Mouse (Mus musculus) T-helper 17 cell (primary cell): ENCODE data around the gene Gm20388.

Experiments used
- in situ Hi-C, 2 experiments: fragments of 300-600 bp; cut with MboI, MseI; formaldehyde crosslinking; loops; 1 replicate in 1 of 2; 2 replicates in 1 of 2; pipeline ENCODE4 v1.15.1; 2025; ENCODE audit warnings: high pct_unique_total_duplicates in 2 of 2

Gene Gm20388

DNA sequence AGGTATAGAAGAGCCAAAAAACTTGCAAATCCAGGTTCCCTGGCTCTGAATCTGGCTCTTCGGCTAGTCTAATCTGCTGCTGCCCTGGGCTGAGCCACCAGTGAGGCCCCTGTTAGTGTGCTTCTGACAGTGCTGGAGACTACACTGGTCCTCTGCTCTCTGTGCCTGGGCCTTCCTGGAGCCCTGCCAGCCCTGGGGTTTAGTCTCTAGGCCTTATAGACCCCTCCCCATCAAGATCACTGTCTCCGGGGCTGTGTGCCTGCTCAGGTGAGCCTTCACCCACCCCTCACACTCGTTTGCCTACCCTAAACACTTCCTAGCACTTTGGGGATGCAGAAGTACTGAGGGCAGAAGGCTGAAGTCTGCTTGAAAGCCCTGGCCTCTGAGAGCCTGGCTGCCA lies 208.8 kb downstream of the Gm20388 start:
- in situ Hi-C loops: no loop called here

DNA sequence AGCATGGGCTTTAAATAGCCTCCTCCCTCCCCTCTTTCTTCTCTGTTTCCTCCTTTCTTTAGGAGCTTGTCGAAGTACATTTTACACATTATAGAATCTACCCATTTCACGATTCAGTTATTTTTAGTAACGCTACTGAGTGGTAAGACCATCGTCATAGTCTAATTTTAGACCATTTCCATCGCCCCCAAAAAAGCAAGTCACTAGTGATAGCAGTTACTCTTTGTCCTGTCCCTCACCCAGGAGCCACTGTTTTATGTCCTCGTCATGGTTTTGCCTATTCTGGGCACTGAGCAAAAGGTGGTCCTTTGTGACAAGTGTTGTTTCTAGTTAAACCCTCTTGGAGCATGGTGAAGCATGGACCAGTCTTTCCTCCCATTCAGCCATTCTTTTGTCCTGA lies 209.3 kb downstream of the Gm20388 start:
- in situ Hi-C loops: no loop called here

DNA sequence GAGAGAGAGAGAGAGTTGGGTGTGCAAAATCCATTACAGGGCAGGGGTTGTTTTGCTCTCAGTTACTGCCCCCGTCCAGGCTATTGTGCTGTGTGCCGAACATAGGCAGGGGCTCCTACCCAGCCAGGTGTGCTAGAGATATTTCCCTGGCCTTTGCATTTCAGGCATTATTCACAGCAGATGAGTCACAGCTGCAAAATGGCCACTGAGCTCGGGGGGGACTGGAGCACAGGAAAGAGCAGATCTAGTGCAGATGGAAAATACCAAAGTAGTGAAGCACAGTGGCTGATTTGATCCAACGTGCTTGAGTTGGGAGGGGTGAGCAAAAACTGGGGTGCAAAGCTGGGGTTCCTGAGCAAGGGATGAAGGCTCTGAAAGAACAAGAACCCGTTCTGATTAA lies 210.3 kb downstream of the Gm20388 start:
- in situ Hi-C loops: no loop called here

DNA sequence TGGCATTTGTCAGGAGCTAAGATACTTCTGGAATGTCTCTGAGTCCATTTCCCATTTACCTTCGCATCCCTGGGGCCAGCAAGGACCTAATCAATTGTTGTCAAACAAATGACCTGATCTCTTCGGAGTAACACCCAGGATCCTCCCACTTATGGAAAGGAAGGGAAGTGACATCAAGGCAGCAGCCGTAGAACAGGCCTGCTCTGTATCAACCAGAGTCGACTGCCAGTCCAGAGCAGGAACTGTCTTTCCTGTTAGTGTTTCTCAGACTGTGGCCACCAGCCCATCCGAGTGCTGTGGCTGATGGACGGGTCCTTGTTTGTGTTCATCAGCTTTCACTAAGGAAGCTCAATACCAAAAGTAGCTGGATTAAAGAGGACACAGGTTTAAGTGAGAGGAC lies 213.6 kb downstream of the Gm20388 start:
- in situ Hi-C loops: no loop called here

DNA sequence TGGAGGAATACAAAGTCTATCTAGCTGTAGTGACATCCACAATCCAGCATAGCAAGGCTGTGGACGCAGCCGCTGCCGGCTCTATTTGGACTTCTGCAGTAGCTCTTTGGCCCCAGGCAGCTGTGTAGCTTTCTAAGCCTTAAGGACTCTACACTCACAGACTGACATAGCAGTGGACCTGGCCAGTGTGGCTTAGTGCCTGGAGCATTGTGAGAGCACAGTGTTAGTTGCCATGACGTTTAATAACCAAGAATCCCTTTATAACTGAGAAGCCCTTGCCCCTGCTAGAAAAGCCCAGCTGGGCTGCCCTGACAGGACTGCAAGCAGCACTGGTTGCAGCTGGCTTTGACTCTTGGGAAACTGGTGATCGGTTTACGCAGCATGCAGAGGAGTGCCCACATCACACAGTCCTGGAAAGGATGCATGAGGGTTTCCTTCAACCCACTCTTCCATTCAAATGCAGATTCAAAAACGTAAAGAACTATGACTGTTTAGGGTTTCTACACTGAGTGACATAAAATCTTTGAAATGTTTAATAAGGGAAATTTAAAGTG lies 214.3 kb downstream of the Gm20388 start:
- in situ Hi-C loops: no loop called here

DNA sequence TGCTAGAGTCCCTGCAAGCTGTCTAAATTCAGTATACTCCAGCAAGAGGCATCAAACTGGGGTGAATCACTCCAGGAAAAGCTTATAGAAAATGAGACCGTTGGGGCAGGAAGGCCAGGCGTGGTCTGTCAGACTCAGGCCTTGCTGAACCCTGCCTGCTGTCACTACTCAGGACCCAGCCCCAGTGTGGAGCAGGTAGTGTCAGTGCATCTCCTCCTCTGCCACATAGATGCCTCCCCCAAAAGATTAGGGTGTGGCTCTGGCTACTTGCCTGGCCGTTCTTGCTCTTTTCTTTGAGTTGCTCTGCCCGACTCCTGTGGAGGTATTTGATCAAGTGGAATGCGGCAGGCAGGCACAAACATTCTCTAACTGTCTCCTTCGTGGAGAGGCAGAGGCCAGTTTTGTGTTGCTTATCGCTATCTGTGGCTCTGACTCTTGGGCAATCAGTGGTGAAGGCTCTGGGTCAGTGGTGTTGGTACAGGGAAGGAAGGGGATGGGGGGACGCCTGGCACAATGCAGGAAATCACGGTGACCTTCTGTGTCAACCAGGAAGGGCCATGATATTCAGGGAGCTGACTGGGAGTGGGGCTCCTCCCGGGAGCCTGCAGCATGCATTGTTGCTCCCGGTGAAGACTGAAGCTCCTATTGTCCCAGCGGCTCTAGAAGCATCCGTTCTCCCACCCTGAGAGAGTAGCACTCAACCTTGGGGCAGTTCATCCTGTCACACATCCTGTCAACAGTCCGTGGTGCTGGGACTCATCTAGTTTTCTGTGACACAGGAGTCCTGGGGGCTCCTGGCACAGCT lies 215.9 kb downstream of the Gm20388 start:
- in situ Hi-C loops: no loop called here

DNA sequence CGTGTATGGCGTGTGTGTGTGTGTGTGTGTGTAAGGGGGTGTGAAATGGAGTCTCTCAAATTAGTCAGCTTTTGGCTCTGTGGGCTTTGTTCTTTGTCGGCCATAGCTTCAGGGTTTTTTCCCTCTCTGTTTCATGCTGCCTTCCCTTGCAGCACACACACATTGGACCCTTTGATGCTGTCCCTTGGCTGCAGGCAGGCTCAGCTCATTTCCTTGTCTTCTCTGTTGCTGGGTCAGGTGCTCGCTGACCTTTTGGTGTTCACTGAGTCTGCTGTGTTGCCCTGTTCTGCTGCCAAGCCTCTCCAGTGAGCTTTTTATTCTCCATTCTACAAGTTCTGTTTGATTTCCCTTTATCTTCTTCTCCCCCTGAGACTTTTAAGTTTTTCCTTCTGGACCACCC lies 218.9 kb downstream of the Gm20388 start:
- in situ Hi-C loops: no loop called here

DNA sequence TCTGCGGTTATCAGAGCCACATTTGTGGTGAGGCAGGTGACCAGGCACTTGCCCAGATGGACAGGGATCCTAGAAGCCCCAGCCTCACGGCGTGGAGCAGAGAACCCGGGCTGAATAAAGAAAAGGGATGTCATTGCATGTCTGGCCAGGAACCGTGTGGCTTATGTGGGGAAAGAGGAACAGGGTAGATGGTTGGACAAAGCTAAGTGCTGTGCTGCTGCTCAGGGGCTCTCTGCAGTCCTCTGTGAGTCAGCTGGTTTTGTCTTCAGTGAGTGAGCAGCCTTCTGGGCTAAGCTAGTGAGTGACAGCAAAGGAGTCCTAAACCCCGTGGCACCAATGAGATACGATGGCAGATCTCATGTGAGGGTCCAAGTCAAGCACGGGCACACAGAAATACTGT lies 220.5 kb downstream of the Gm20388 start:
- in situ Hi-C loops: no loop called here

DNA sequence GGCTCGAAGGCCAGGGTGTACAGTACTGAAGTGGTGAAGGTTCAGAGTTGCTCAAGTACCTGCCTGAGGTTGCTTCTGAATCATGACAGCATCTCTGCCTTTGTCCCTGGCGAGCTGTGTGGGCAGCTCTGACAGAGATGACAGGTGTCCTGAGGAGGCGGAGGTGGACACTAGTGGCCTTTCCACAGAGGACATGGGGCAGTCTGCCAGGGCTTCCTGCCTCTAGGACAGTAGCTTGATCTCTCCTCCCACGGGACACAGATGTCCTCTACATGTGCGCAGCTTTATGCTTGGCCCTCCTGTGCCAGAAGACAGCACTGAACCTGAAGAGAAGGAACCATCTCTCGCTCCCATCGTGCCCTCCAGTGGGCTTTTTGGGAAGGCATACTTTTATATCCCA lies 222.5 kb downstream of the Gm20388 start:
- in situ Hi-C loops: no loop called here

DNA sequence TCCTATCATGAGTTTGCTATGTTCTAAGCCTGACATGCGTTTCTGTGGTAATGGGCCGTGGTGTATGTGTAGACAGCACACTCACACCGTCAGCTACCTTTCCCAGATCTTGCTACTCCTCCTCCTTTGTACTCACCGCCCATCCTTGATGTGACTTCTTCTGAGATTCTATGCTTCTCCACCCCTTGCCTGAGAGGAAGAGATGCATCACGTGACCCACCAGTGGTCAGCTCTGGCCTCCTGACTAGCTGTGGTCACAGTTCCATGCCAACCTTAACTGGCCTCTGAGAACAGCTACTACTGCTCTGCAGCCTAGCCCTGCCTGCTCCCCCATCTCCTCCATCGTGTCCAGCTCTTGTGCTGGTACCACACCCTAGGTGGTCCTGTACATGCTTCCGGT lies 225.0 kb downstream of the Gm20388 start:
- in situ Hi-C loops: no loop called here

DNA sequence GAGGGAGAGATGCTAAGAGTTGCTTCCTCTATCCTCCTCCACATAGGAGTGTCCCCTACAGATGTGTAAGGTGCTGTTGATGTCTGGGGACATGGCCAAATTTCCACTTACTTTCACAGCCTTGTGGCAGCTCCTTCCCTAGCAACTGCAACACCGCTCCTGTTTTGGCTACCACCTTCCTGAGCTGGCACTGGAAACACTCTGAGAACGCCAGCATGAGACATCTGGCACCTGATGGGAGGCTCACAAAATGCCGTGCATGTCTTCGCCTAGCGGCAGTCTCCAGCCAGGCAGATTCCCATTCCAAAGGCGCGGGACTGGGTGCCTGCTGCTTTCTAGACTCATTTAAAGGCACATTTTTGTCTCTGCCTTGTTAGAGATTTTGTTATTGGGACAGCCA lies 226.0 kb downstream of the Gm20388 start:
- in situ Hi-C loops: no loop called here

DNA sequence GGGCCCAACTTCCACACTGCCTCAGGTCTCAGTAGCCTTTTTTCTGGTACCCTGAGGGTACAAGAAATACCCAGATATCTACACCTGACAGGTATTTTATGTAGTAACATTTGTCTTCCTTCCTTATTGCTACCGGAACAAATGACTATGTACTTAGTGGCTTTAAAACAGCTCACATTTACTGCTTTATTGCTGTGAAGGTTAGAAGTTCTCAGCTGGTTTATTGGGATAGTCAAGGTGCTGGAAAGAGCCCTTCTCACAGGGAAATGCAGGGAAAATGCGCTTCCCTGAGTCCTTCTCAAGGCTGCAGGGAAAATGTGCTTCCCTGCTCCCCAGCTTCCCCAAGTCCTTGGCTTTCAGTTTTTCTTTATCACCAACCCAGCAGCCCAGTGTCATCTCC lies 228.3 kb downstream of the Gm20388 start:
- in situ Hi-C loops: no loop called here

DNA sequence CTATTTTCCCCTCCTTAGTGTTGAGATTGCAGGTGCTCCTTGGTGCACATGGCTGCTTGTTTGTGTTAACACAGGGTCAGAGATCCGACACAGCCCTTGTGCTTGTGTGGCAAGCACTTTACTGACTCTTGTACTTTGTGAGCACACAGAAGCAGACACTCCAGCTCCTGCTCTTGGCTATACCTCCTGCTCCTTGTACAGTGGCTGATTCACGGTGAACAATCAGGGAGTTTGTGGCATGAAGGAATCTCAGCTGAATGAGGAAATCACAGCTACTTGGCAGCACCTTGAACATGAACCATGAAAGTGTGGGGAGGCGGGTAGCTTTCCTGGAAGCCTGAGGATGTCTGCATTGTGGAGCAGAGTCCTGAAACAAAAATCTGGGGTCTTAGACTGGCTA lies 230.1 kb downstream of the Gm20388 start:
- in situ Hi-C loops: loop anchor here in 1 of 2 experiments (5.0 kb wide), 1 partner anchor 1517 kb away; no protein-coding TSS in a partner anchor

DNA sequence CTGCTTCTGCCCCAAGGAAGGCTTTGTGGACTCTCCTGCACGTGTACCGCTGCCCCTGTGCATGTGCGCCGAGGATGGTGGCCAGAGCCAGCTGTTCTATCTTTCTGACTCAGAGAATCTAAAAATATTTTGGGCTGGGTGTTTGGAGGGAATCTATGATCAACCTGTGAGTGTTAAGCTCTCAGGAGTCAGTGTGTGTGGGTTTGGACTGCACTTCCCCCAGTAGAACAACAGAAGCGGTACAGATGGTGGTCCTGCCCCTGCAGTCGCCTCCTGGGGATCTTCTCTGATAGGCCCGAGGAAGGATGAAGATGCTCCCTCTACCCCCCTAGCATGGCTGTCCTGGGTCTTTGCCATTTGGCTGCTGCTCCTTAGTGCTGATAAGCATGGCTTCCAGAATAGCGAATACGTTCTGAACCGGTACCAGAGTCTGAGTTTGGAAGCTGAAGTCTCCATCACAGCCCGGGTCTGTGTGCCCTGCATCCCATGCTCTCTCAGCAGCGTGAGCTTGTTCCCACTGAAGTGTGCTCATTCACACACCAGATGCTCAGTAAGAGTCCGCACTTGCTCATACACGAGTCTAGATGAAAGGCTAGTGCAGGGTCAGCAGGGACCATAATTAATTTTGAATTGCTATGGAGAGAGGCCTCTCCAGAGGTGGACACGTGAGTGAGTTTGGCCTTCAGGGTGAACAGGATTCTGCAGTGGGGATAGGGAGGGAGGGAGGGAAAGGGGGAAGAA lies 233.4 kb downstream of the Gm20388 start:
- in situ Hi-C loops: loop anchor here in 1 of 2 experiments (5.0 kb wide), 1 partner anchor 1513 kb away; no protein-coding TSS in a partner anchor

DNA sequence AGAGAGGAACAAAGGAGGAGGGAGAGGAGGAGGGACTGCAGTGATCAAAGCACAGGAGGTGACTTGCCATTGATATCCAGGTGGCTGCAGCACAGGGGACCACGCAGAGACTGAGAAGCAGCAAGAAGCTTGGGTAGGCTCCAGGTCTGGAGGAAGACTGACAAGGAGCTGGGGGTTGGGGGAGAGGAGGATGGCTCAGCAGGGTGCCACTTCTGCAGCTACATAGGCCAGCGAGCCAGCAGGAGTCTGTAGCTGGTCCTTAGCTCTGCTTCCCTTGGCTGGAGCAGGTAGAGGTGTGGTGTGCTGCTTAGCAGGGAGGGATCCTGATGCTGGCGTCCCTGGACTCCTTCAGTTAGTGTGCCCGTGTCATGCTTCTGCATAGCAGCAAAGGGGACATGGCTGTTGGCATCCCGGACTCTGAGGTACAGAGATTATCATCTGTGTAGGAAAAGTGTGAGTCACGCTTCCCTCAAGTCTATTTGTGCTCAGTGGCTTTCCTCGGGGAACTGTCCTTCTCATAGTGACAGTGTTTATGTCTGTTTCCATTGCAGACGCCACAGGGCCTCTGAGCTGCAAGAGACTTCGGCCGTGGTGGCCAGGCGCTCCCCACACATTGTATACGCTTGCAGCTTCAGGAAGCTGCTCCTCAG lies 234.1 kb downstream of the Gm20388 start:
- in situ Hi-C loops: loop anchor here in 1 of 2 experiments (5.0 kb wide), 1 partner anchor 1513 kb away; no protein-coding TSS in a partner anchor

DNA sequence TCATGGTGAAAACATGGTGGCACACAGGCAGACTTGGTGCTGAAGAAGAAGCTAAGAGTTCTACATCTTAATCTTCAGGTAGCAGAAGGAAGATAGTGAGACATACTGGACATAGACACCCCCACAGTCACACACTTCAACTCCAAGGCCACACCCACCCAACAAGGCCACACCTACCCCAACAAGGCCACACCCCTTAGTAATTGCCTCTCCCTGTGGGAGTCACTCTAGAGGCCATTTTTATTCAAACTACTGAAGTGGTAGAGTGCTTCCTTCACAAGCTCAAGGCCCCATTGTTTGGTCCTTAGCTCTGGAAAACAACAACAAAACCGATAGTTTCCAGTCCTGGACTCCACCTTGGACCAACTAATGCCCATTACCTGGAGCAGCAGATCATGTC lies 235.4 kb downstream of the Gm20388 start:
- in situ Hi-C loops: no loop called here

DNA sequence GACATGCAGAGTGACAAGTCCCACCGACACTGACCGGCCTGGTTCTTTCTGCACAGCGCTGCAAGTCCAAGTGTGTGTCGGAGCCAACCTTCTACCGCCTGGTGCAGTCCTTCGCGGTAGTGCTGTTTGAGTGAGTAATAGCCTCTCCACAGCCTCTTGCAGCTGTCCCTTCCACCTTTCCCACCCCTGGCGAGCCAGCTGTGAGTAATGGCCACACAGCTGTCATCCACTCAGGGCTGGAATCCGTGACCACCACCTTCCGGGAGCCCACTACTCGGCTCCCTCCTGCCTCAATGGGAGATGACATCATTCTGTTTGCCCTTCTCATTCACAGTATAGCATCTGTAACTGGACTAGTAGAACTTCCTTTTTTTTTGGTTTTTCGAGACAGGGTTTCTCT lies 239.4 kb downstream of the Gm20388 start:
- in situ Hi-C loops: no loop called here

DNA sequence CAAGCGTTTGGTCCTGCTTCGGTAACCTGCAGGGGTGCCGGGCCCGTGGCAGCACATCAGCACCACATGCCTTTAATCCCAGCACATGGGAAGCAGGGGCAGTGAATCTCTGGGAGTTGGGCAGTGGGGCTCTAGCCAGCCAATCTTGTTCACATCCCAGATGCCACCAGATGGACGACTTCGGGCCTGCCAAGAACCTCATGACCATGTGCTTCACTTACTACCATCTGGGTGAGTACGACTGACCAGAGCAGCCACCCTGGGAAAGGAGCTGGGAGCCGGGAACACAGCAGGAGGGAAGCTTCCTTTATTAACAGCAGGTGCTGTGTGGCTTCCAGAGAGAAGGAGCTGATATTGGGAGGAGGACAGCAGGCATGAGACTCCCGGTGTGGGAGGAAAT lies 240.5 kb downstream of the Gm20388 start:
- in situ Hi-C loops: no loop called here

DNA sequence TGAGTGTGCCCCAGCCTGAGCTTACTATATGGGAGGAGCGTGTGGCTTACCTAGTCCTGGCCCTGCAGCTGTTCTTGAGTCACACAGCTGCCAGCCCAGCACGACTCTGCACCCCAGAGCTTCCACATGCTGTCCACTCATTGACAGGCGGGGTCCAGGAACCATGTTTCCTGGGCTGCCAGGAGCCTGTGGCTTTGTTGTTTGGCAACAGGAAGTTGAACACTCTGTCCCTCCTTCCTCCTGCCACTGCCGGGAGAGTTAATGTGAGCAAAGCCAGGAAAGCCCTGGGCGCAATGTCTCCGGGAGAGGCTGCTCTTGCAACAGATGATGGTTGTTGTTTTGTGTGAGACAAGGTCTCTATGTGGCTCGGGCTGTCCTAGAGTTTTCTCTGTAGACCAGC lies 242.0 kb downstream of the Gm20388 start:
- in situ Hi-C loops: no loop called here

DNA sequence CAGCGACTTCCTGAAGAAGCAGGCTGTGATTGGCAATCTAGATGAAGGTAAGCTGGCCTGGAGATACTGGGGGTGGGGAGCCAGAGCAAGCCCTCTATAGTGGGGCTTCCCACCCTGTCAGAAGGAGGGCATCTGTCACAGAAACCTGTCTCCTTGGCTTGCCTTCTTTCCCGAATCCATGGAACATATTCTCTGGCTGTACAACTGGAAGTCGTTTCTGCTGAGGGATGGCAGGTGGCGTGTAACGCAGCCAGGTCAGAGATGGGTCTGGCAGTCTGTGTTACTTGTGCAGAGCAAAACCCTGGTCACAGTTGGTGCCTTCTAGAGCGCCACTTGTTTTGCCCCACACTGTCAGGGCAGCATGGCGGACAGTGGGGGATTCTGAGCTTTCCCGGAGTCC lies 249.7 kb downstream of the Gm20388 start:
- in situ Hi-C loops: no loop called here

DNA sequence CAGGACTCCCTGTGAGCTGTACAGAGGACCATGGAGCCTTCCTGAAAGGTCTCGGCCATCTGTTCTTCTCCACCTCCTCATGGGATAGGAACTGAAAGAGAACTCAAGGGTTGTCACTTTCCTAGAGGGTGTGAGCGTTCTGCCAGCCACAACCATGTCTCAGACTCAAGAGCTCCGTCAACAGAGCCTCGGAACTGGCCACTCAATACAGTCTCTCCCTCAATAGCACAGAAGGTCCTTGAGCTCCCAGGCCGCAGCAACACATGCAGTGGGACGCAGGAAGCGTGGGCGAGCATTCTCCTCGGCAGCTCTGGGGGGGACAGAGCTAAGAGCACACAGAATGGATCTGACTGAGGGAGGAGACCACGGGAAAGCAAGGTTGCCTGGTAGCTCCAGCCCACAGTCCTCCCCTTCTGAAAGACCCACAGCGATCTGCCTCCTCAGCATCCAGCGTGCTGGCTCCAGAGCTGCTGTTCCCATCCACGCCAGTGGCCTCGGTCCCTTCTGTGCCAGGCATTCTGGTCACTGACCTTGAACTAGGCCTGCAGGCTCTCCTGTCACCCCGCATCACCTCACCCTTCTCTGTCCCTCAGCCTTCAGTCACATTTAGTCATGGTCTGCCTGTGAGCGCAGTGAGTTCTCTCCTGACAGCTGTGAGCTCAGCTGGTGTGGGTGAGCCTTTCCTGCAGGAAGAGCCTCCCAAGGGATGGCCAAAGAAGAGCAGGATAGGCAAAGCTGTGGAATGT lies 251.2 kb downstream of the Gm20388 start:
- in situ Hi-C loops: no loop called here

DNA sequence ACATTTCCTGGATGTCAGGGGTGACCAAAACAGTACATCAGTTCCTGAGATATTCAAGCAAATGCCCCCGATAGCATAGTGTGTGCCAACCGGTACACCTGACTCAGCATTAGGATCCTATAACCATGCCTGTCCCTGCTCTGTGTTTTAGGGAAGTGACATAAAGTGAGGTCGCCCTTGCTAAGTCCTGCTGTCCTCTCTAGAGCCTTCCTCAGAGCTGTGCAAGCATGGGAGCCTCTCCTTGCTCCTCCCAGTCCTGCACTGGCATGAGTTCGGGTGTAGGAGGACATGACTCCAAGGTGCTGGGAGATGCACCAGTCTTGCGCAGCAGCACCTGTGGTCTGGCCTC lies 251.7 kb downstream of the Gm20388 start:
- in situ Hi-C loops: no loop called here
